Mouse (Mus musculus) c-Kit-negative CD71-positive TER-119-positive erythroid progenitor cells, embryonic 14.5 days (primary cell): ENCODE results near the gene Tulp4.

ENCODE experiments used
- DNase-seq: peaks from one replicate; pipeline ENCODE4 v3.0.0-alpha.2; 2013; ENCODE audit warnings: low read depth, low spot score

Gene Tulp4

DNA sequence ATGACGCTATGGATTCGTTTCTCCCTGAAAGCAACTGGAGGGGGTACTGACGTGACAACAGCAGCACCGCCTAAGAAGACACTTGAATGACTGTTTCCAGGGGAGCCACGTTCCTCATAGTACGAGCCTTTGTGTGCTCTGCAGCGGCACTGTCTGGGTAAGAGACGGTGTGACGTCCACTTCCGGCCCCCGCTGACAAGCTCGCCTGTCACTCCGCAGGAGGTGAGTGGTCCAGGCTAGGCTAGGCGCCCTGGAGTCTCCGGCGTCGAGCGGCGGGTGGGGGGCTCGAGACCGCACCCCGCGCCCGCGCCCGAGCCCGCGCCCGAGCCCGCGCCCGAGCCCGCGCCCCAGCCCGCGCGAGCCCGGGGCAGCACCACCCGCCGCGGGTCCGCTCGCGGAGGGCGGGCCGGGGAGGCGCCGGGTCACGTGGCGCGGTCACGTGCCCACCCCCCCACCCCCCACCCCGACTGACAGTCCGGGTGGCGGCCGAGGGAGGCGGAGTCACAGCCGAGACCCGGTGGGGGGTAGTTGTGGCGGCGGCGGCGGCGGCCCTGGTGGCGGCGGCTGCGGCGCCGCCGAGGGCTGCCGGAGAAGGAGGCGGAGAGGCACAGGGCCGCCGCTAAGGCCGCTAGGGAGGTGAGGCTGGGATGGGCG is at the start of gene Tulp4:
Gene Tulp4 (plus strand): TSS at position 77 of the 654 bp plus-strand sequence.
- DNase-seq: peak; percentile 42

DNA sequence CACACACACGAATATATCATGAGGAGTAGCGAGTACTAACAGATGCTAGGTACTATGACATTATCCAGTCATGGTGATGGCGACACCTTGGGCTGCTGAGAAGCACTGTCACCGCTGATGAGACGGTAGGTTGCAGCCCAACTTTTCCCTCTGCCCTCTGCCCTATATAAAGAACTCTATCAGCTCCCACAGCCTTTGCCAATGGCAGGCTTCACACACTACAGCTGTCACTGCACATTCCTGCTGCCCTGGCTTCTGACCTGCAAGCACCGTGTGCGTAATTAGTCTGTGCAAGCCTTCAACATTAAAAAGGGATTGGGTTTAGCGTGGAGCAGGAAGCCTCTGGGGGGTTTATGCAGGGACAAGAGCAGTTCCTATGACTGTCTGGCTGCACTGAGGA is 43.4 kb upstream of the Tulp4 start:
- DNase-seq: no peak

GRCm38 (mm10) chr17:6063532-6063931 is 42.7 kb upstream of the Tulp4 start:
- no peak for DNase-seq

GRCm38 (mm10) chr17:6066021-6066420 is 40.2 kb upstream of the Tulp4 start:
- DNase-seq: no peak

DNA sequence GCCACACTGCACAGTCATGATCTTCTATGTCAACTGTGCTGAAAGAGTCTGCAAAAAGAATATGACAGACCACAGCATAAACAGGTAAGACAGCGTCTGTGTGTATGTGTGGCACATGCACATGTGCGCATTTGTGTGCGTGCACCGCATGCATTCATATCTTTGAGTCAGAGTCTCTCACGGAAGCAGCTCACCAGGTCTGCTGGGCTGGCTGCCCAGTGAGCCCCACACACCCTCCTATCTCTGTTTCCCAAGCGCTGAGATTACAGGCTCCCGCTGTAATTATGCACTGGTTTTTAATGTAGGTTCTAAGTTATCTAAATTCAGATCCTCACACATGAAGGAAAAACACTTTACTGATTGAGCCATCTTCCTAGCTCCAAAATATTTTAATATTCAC is 38.6 kb upstream of the Tulp4 start:
- no peak for DNase-seq

DNA sequence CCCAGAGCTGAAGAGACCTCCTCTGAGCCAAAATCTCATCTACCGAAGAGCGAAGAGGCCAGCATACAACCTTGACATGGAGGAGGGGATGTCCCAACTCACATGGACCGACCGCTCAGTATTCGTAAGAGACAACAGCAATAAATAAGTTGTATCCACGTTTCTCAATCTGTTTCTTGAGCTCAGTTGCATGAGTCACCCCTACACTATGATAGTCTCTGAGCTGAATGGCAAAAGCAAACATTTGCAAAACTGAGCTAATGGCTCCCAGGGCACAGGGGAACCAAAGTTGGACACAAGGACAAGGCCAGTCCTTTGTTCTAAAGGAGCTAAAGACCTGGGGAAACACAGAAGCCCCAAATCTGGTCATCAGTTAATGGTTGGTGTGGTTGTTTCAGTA is 36.4 kb upstream of the Tulp4 start:
- no peak for DNase-seq

- no peak for DNase-seq
Measured at GRCm38 (mm10) chr17:6073405-6073804, 32.8 kb upstream of the Tulp4 start.

DNA sequence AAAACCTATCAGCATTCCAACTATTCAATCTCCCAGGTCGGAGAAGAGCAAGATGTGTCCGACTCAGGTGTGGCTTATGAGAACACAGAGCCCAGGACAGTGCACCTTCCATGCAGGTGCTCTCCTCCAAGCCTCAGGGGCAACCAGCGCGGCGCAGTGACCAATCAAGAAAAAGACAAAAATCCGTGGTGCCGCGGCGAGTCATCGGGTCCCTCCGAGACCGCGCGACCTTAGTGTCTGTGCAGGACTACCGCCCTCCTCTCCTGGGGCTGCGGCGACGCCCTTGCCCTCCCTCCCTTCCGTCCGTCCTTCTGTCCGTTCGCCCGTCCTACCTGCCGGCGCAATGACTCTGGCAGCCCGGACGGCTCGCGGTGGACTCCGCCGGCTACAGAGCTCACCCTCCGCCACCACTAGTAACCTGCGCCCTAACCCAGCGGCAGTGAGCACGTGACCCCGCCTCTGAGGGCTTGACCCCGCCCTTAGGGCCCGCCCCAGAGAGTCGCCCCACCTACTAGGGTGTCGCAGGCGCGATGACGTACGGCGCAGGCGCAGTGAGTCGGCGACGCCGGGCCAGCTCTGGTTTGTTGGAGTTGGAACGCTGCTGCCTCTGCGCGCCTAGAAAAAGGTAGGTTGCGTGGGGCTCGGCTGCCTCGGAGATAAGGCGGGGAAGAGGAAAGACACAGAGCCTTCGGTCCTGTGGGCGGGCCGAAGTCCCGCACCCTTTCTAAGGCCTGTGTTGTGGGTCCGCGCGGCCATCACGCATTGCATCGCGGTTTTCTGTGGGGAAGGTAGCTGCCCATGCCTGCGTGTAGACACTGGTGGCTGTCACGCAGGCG is 26.7 kb upstream of the Tulp4 start, which contains the start of the genes Serac1 and Gtf2h5:
Gene Serac1 (minus strand): TSS at position 455 of the 836 bp plus-strand sequence.
Gene Gtf2h5 (plus strand): TSS at position 500 of the 836 bp plus-strand sequence.
- peak; percentile 96 for DNase-seq

DNA sequence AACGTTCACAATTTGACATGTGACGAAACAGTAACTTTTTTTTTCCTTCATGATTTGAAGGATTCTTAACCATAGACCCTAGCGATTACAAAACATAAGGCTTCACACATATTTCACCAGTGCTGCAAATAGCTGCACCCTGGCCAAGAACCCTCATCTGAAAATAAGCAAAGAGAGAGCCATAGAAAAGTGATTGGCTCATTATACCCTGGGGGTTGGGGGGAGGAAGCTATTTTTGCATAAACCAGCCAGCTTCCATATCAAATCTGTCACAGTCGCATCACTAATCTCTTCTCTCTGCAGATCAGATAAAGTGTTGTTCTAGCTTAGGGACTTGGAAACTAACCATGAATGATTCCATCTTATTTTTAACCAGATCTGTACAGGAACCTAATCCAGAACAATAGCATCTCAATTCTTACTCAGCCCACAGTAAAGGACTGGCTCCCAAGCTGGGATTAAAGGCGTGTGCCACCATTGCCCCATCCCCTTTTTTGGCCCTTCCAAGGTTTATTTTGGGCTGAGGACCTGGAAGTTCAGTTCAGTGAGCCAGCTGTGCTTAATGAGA is 22.8 kb upstream of the Tulp4 start:
- DNase-seq: no peak

DNA sequence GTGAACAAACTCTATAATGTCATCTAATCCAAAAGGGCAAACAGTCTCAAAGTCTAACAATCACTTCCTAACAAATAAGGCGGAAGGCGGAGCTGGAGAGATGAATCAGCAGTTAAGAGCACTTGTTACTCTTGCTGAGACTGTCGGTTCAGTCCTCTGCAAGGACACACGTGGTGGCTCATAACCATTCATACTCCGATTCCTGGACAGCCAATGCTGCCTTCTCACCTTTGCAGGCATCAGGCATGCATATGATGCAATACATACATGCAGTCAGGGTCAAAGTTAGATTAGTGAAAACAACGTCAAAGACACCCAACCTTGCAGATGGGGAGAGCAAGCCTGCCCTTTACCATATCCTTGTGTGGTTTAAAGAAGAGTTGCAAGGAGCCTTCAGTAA is 14.6 kb upstream of the Tulp4 start:
- DNase-seq: no peak

- no peak for DNase-seq
Measured at GRCm38 (mm10) chr17:6095579-6095978, 10.7 kb upstream of the Tulp4 start.

- no peak for DNase-seq
Measured at GRCm38 (mm10) chr17:6097884-6098283, 8.4 kb upstream of the Tulp4 start.

GRCm38 (mm10) chr17:6102287-6102686 is 4.0 kb upstream of the Tulp4 start:
- DNase-seq: no peak

- no peak for DNase-seq
Measured at GRCm38 (mm10) chr17:6103566-6103965, 2.7 kb upstream of the Tulp4 start.

- peak; percentile 8 for DNase-seq
Measured at GRCm38 (mm10) chr17:6107015-6107601, 871 bp downstream of the Tulp4 start.

- DNase-seq: no peak
Measured at GRCm38 (mm10) chr17:6108175-6108574, 1.9 kb downstream of the Tulp4 start.

- no peak for DNase-seq
Measured at GRCm38 (mm10) chr17:6110956-6111355, 4.7 kb downstream of the Tulp4 start.

GRCm38 (mm10) chr17:6113653-6114052 is 7.4 kb downstream of the Tulp4 start:
- no peak for DNase-seq

- DNase-seq: no peak
Measured at GRCm38 (mm10) chr17:6115085-6115484, 8.8 kb downstream of the Tulp4 start.

DNA sequence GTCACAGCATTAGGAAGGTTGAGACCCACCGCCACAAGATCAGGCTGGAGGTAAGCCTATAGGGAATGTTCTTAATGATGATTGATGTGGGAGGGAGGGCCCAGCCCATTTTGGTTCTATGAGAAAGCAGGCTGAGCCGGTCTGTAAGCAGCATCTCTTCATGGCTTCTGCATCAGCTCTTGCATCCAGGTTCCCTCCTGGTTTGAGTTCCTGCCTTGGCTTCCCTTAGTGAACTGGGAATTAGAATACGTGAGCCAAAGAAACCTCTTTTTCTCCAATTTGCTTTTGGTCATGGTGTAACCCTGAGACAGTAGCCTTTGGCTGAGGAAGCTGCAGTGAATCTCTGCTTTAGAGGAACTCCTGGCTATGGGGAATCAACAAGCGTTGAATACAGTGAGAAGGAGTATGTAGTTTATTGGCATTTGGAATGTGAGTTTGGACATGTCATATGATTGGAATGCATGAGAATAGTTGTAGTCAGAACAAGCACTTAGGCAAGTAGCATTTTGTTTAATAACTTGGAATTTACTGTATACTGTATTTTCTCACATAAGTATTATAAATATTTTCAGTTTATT is 11.0 kb downstream of the Tulp4 start:
- no peak for DNase-seq

DNA sequence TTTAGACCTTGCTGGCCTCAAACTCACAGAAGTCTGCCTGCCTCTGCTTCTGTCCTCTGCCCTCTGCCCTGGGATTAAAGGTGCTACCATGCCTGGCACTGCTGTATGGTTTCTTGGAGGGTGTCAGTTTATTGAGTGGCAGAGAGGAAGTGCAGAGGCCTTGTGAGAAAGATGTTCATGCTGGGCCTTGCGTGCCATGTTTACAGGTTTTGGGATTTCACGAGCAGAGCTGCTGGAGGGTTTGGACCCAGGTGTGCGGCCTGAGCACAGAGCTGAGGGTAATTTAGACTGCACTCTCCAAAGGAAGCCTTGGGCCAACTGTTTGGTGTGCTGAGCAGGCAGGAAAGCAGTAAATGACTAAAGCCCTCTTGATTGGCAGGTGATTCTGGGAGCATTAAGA is 11.7 kb downstream of the Tulp4 start:
- DNase-seq: no peak

- DNase-seq: no peak
Measured at GRCm38 (mm10) chr17:6118861-6119260, 12.6 kb downstream of the Tulp4 start.
